Mouse (Mus musculus): ENCODE data around the gene Klhdc7a.
"Not testable (repeated sequence)": the region's sequence is repeated elsewhere in the genome, so short reads cannot be mapped to it uniquely, and the experiment has no call there.

The Klhdc7a gene

GRCm38 (mm10) chr4:139967922-139968321 lies at the start of gene Klhdc7a:
Klhdc7a (minus strand) TSS chr4:139968026.
- in situ Hi-C loops (cut with MboI; ENCODE audit: low sequenced_read_pairs): no loop called here

- in situ Hi-C loops (cut with MboI; ENCODE audit: low sequenced_read_pairs): no loop called here
Observed at GRCm38 (mm10) chr4:140015916-140016315, 48.1 kb upstream of the Klhdc7a start.

GRCm38 (mm10) chr4:140010728-140011470 lies 43.1 kb upstream of the Klhdc7a start:
- in situ Hi-C loops (cut with MboI; ENCODE audit: low sequenced_read_pairs): no loop called here

GRCm38 (mm10) chr4:140004932-140005331 lies 37.1 kb upstream of the Klhdc7a start:
- in situ Hi-C loops (cut with MboI; ENCODE audit: low sequenced_read_pairs): no loop called here

- in situ Hi-C loops (cut with MboI; ENCODE audit: low sequenced_read_pairs): no loop called here
Observed at GRCm38 (mm10) chr4:140004170-140004569, 36.3 kb upstream of the Klhdc7a start.

- in situ Hi-C loops (cut with MboI; ENCODE audit: low sequenced_read_pairs): no loop called here
Observed at GRCm38 (mm10) chr4:140002069-140002468, 34.2 kb upstream of the Klhdc7a start.

- in situ Hi-C loops (cut with MboI; ENCODE audit: low sequenced_read_pairs): no loop called here
Observed at GRCm38 (mm10) chr4:140000911-140001310, 33.1 kb upstream of the Klhdc7a start.

- in situ Hi-C loops (cut with MboI; ENCODE audit: low sequenced_read_pairs): no loop called here
Observed at GRCm38 (mm10) chr4:139999033-139999432, 31.2 kb upstream of the Klhdc7a start.

- in situ Hi-C loops (cut with MboI; ENCODE audit: low sequenced_read_pairs): no loop called here
Observed at GRCm38 (mm10) chr4:139995659-139996058, 27.8 kb upstream of the Klhdc7a start.

GRCm38 (mm10) chr4:139993111-139993755 lies 25.4 kb upstream of the Klhdc7a start:
- in situ Hi-C loops (cut with MboI; ENCODE audit: low sequenced_read_pairs): no loop called here

GRCm38 (mm10) chr4:139986913-139987312 lies 19.1 kb upstream of the Klhdc7a start:
- in situ Hi-C loops (cut with MboI; ENCODE audit: low sequenced_read_pairs): no loop called here

GRCm38 (mm10) chr4:139978716-139979115 lies 10.9 kb upstream of the Klhdc7a start:
- in situ Hi-C loops (cut with MboI; ENCODE audit: low sequenced_read_pairs): no loop called here

- in situ Hi-C loops (cut with MboI; ENCODE audit: low sequenced_read_pairs): no loop called here
Observed at GRCm38 (mm10) chr4:139977308-139977781, 9.5 kb upstream of the Klhdc7a start.

GRCm38 (mm10) chr4:139974506-139974905 lies 6.7 kb upstream of the Klhdc7a start:
- in situ Hi-C loops (cut with MboI; ENCODE audit: low sequenced_read_pairs): no loop called here

- in situ Hi-C loops (cut with MboI; ENCODE audit: low sequenced_read_pairs): no loop called here
Observed at GRCm38 (mm10) chr4:139967475-139967891, 343 bp downstream of the Klhdc7a start.

GRCm38 (mm10) chr4:139966981-139967380 lies 845 bp downstream of the Klhdc7a start:
- in situ Hi-C loops (cut with MboI; ENCODE audit: low sequenced_read_pairs): no loop called here

- in situ Hi-C loops (cut with MboI; ENCODE audit: low sequenced_read_pairs): no loop called here
Observed at GRCm38 (mm10) chr4:139965596-139966185, 2.1 kb downstream of the Klhdc7a start.

- in situ Hi-C loops (cut with MboI; ENCODE audit: low sequenced_read_pairs): no loop called here
Observed at GRCm38 (mm10) chr4:139964406-139964805, 3.4 kb downstream of the Klhdc7a start.

- in situ Hi-C loops (cut with MboI; ENCODE audit: low sequenced_read_pairs): no loop called here
Observed at GRCm38 (mm10) chr4:139963911-139964310, 3.9 kb downstream of the Klhdc7a start.

- in situ Hi-C loops (cut with MboI; ENCODE audit: low sequenced_read_pairs): no loop called here
Observed at GRCm38 (mm10) chr4:139963059-139963458, 4.8 kb downstream of the Klhdc7a start.

- in situ Hi-C loops (cut with MboI; ENCODE audit: low sequenced_read_pairs): no loop called here
Observed at GRCm38 (mm10) chr4:139961816-139962215, 6.0 kb downstream of the Klhdc7a start.

- in situ Hi-C loops (cut with MboI; ENCODE audit: low sequenced_read_pairs): not testable (repeated sequence)
Observed at GRCm38 (mm10) chr4:139961329-139961728, 6.5 kb downstream of the Klhdc7a start.

Data from CH12F3 (cell line).